Mouse (Mus musculus): Measurements from ENCODE around the gene Olfr1410. TPM values are rescaled to one million over a fixed set of nuclear protein-coding genes. Genes with fewer than 3 reads are reported as not detected.

Gene Olfr1410
- polyA plus RNA-seq, 1 experiment: not detected

GRCm38 (mm10) chr1:92633726-92634125, 28.1 kb downstream of the Olfr1410 start:
- 81% methylated on average over 8 of the region's 8 CpGs for WGBS
- TF ChIP-seq POLR2A (IDR thresholded peaks at IDR 0.05; ENCODE audit: low read depth, low read length) (no peak), CTCF (conservative IDR thresholded peaks at IDR 0.05; ENCODE audit: insufficient read depth, insufficient read length, low read depth, low read length) (no peak)
- DNase-seq: no peak
- H3K4me3 ChIP-seq (ENCODE audit: insufficient read depth, low read depth, low read length): no peak overlapping the region
- H3K27me3 ChIP-seq (replicated peaks; ENCODE audit: control insufficient read depth, insufficient read depth, low read length): no peaks in the 10 kb centered on the region
- H3K27ac ChIP-seq (ENCODE audit: insufficient read depth, low read depth, low read length): no peak overlapping the region
- H3K4me1 ChIP-seq (ENCODE audit: control insufficient read depth, insufficient read depth, low read length): no peaks in the 10 kb centered on the region
- no peaks in the 10 kb centered on the region for H3K36me3 ChIP-seq (ENCODE audit: control insufficient read depth, insufficient read depth, low read length)

DNA sequence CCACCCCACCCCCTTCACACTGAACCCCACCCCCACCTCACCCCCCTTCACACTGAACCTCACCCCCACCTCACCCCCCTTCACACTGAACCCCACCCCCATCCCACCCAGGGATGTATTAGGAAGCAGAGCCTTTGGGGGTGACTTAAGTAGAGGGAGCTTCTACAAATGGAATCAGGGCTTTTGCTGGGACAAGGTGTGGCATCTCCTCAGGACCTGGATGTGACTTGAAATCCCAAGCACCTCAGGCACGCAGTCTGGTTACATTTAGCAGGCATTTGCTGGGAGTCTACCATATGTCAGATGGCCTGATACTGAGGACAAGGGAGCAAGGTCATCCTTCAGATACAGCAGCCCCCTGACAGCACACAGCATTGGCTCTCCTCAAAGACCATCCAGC, 29.0 kb downstream of the Olfr1410 start:
- TF ChIP-seq POLR2A (IDR thresholded peaks at IDR 0.05; ENCODE audit: low read depth, low read length): no peak
- TF ChIP-seq CTCF (conservative IDR thresholded peaks at IDR 0.05; ENCODE audit: insufficient read depth, insufficient read length, low read depth, low read length): no peak
- DNase-seq: no peak
- no peaks in the 10 kb centered on the region for H3K36me3 ChIP-seq (ENCODE audit: control insufficient read depth, insufficient read depth, low read length)
- no peak overlapping the region for H3K27ac ChIP-seq (ENCODE audit: insufficient read depth, low read depth, low read length)
- H3K4me3 ChIP-seq (ENCODE audit: insufficient read depth, low read depth, low read length): no peak overlapping the region
- WGBS: 87% methylated on average over 1 of the region's 1 CpGs
- H3K4me1 ChIP-seq (ENCODE audit: control insufficient read depth, insufficient read depth, low read length): no peaks in the 10 kb centered on the region
- H3K27me3 ChIP-seq (replicated peaks; ENCODE audit: control insufficient read depth, insufficient read depth, low read length): no peaks in the 10 kb centered on the region

DNA sequence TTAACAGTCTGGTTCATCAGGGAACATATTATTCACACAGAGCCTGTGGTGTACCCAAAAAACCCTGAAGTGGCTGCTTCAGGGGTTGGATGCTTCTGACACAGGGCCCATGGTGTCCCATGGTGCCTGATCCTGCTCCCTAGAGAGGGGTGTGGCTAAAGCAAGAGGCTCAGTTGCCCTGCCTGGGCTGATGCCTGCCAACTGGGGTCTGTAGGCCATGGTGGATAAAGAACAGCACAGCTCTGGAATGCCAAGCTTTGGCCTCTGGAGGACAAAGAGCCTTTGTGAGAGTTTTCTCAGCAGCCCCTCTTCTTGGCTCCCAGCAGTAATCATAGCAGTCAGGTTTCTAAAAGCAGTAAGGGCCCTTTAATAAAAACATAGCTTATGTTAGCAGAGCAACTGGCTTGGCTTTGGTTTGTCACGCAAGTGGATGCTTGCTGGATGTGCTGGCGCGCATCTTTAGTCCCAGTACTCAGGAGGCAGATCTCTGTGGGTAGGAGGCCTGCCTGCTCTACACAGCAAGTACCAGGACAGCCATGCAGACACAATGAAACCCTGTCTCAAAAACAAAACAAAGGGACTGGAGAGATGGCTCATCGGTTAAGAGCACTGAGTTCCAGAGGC, 29.5 kb downstream of the Olfr1410 start:
- WGBS: 87% methylated on average over 4 of the region's 4 CpGs
- H3K4me1 ChIP-seq (ENCODE audit: control insufficient read depth, insufficient read depth, low read length): no peaks in the 10 kb centered on the region
- TF ChIP-seq CTCF (conservative IDR thresholded peaks at IDR 0.05; ENCODE audit: insufficient read depth, insufficient read length, low read depth, low read length): no peak
- TF ChIP-seq POLR2A (IDR thresholded peaks at IDR 0.05; ENCODE audit: low read depth, low read length): no peak
- no peaks in the 10 kb centered on the region for H3K36me3 ChIP-seq (ENCODE audit: control insufficient read depth, insufficient read depth, low read length)
- DNase-seq: no peak
- no peaks in the 10 kb centered on the region for H3K27me3 ChIP-seq (replicated peaks; ENCODE audit: control insufficient read depth, insufficient read depth, low read length)
- no peak overlapping the region for H3K4me3 ChIP-seq (ENCODE audit: insufficient read depth, low read depth, low read length)
- H3K27ac ChIP-seq (ENCODE audit: insufficient read depth, low read depth, low read length): no peak overlapping the region

DNA sequence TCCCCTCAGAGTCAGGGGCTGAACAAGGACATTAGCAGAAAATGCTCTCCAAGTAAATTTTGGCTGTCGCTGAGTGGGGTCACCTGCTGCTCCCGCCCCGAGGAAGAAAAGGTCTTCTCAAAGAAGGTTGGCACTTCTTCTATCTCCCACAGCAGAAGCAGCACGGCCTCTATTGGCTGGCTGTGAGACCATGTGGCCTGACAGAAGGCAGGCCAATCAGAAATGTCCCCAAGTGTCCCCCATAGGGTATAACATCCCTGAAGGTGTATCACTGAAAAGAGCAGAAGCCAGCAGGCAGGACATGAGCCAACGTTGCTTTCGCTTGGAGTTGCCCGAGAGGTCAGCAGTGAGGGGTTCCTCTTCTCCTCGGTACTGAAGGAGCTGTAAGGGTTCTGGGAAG, 30.4 kb downstream of the Olfr1410 start:
- H3K36me3 ChIP-seq (ENCODE audit: control insufficient read depth, insufficient read depth, low read length): no peaks in the 10 kb centered on the region
- TF ChIP-seq POLR2A (IDR thresholded peaks at IDR 0.05; ENCODE audit: low read depth, low read length) (no peak), CTCF (conservative IDR thresholded peaks at IDR 0.05; ENCODE audit: insufficient read depth, insufficient read length, low read depth, low read length) (no peak)
- H3K27me3 ChIP-seq (replicated peaks; ENCODE audit: control insufficient read depth, insufficient read depth, low read length): no peaks in the 10 kb centered on the region
- H3K4me3 ChIP-seq (ENCODE audit: insufficient read depth, low read depth, low read length): no peak overlapping the region
- H3K27ac ChIP-seq (ENCODE audit: insufficient read depth, low read depth, low read length): no peak overlapping the region
- no peak for DNase-seq
- H3K4me1 ChIP-seq (ENCODE audit: control insufficient read depth, insufficient read depth, low read length): peaks cover 5% of the 10 kb centered on the region; the same call in 1 of the 2 replicates
- WGBS: 87% methylated on average over 8 of the region's 8 CpGs

GRCm38 (mm10) chr1:92636676-92637075, 31.1 kb downstream of the Olfr1410 start:
- 93% methylated on average over 11 of the region's 11 CpGs for WGBS
- Histone ChIP-seq H3K27me3 (replicated peaks; ENCODE audit: control insufficient read depth, insufficient read depth, low read length) (no peaks in the 10 kb centered on the region), H3K4me3 (ENCODE audit: insufficient read depth, low read depth, low read length) (no peak overlapping the region), H3K4me1 (ENCODE audit: control insufficient read depth, insufficient read depth, low read length) (peaks cover 5% of the 10 kb centered on the region; the same call in 1 of the 2 replicates), H3K36me3 (ENCODE audit: control insufficient read depth, insufficient read depth, low read length) (no peaks in the 10 kb centered on the region), H3K27ac (ENCODE audit: insufficient read depth, low read depth, low read length) (no peak overlapping the region)
- TF ChIP-seq POLR2A (IDR thresholded peaks at IDR 0.05; ENCODE audit: low read depth, low read length): no peak
- no peak for TF ChIP-seq CTCF (conservative IDR thresholded peaks at IDR 0.05; ENCODE audit: insufficient read depth, insufficient read length, low read depth, low read length)
- no peak for DNase-seq

DNA sequence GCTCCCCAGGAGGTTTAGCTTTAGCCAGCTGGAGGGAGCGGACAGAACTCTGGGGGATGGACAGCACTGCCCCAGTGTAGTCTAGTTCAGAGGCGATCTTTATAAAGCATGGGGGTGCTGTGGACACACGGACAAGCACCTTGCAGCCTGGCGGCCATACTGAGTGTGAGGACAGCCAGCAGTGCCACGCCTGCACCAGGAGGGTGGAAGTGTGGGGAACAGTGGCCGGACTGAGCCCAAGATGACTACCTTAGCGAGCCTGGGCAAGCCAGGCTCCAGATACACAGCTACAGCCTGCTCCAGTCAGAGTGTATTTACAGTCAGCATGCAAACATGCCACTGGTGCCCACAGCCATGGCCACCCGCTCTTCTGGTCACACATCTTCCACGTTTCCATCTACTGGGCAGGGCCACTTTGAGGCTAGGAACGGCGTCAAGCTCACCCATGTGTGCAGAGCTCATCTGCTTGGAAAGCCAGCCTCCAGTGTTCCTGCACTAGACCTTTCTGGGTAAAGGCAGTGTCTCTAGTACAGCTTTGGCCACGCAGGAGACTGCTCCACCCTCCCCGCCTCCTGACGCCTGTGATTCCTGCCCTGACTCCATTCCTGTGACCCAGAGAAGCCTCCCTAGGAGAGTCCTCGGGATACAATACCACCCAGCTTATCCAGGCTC, 32.1 kb downstream of the Olfr1410 start:
- H3K4me1 ChIP-seq (ENCODE audit: control insufficient read depth, insufficient read depth, low read length): peaks cover 9% of the 10 kb centered on the region; the same call in 1 of the 2 replicates
- H3K27me3 ChIP-seq (replicated peaks; ENCODE audit: control insufficient read depth, insufficient read depth, low read length): no peaks in the 10 kb centered on the region
- H3K27ac ChIP-seq (ENCODE audit: insufficient read depth, low read depth, low read length): no peak overlapping the region
- TF ChIP-seq POLR2A (IDR thresholded peaks at IDR 0.05; ENCODE audit: low read depth, low read length) (no peak), CTCF (conservative IDR thresholded peaks at IDR 0.05; ENCODE audit: insufficient read depth, insufficient read length, low read depth, low read length) (no peak)
- H3K4me3 ChIP-seq (ENCODE audit: insufficient read depth, low read depth, low read length): no peak overlapping the region
- DNase-seq: no peak
- WGBS: 90% methylated on average over 15 of the region's 15 CpGs
- H3K36me3 ChIP-seq (ENCODE audit: control insufficient read depth, insufficient read depth, low read length): no peaks in the 10 kb centered on the region

DNA sequence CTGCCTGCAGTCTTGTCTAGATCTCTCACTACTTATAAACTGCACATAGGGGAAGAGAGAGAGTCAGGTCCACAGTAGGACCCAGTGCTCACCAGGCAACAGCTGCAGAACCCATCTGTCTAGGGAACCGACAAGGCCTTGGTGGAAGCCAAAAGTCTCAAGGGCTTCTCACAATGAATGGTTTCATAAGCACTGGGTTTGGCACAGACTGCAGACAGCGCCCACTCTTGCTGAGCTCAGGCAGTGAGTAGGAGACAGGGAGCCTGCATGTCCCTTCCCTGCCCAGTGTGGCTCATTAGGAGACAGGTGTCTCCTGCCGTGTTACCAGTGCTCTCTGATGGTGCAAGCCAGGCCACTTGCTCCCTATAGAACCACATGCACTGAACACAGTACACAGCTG, 32.6 kb downstream of the Olfr1410 start:
- peaks cover 9% of the 10 kb centered on the region; the same call in 1 of the 2 replicates for H3K4me1 ChIP-seq (ENCODE audit: control insufficient read depth, insufficient read depth, low read length)
- H3K27me3 ChIP-seq (replicated peaks; ENCODE audit: control insufficient read depth, insufficient read depth, low read length): no peaks in the 10 kb centered on the region
- TF ChIP-seq CTCF (conservative IDR thresholded peaks at IDR 0.05; ENCODE audit: insufficient read depth, insufficient read length, low read depth, low read length): no peak
- TF ChIP-seq POLR2A (IDR thresholded peaks at IDR 0.05; ENCODE audit: low read depth, low read length): no peak
- no peaks in the 10 kb centered on the region for H3K36me3 ChIP-seq (ENCODE audit: control insufficient read depth, insufficient read depth, low read length)
- WGBS: 88% methylated on average over 3 of the region's 3 CpGs
- no peak for DNase-seq
- H3K27ac ChIP-seq (ENCODE audit: insufficient read depth, low read depth, low read length): no peak overlapping the region
- H3K4me3 ChIP-seq (ENCODE audit: insufficient read depth, low read depth, low read length): no peak overlapping the region

Measured in kidney, adult 2 months (tissue).